Mouse (Mus musculus) thymus, adult 2 months (tissue): ENCODE measurements around the gene Epgn. TPM values are rescaled to one million over a fixed set of nuclear protein-coding genes. Genes with fewer than 3 reads are reported as not detected.

ENCODE experiments used
- DNase-seq: peaks from one replicate; pipeline ENCODE4 v3.0.0; 2021
- H3K27ac ChIP-seq: fragments of 200-500 bp; 2 replicates; pipeline ENCODE4 v1.5.1; 2012; ENCODE audit warnings: low read length, control low read depth; ENCODE audit not compliant: control insufficient read depth, insufficient read depth
- H3K27me3 ChIP-seq: fragments of 200-500 bp; 2 replicates; pipeline ENCODE4 v1.6.1; 2012; ENCODE audit warnings: mild to moderate bottlenecking, low read length, moderate library complexity, mixed read lengths; ENCODE audit not compliant: control insufficient read depth, insufficient read depth
- H3K36me3 ChIP-seq: fragments of 200-500 bp; 2 replicates; pipeline ENCODE4 v1.6.1; 2012; ENCODE audit warnings: mild to moderate bottlenecking, low read length, moderate library complexity; ENCODE audit not compliant: control insufficient read depth, insufficient read depth
- H3K4me1 ChIP-seq: fragments of 200-500 bp; replicated peaks from 2 replicates; pipeline ENCODE4 v1.6.1; 2012; ENCODE audit warnings: low read length; ENCODE audit not compliant: control insufficient read depth, insufficient read depth
- H3K4me3 ChIP-seq: fragments of 200-500 bp; 2 replicates; pipeline ENCODE4 v1.5.1; 2012; ENCODE audit warnings: mild to moderate bottlenecking, low read length, control low read depth, moderate library complexity; ENCODE audit not compliant: control insufficient read depth, insufficient read depth
- CTCF ChIP-seq: fragments of 200-500 bp; IDR thresholded peaks from 2 replicates; pipeline ENCODE4 v1.5.1; 2012; ENCODE audit warnings: mild to moderate bottlenecking, control low read depth, low read length, moderate library complexity, borderline replicate concordance; ENCODE audit not compliant: control insufficient read depth, poor library complexity, insufficient read depth; ENCODE audit errors: extremely low read depth
- POLR2A ChIP-seq: fragments of 200-500 bp; IDR thresholded peaks from 2 replicates; pipeline ENCODE4 v1.6.1; 2012; ENCODE audit warnings: mild to moderate bottlenecking, low read length, control low read depth, moderate library complexity; ENCODE audit not compliant: control insufficient read depth, poor library complexity, insufficient read depth; ENCODE audit errors: extremely low read depth
- WGBS: fragments of 180-500 bp; shearing (Covaris S2); methylation state at CpG from one replicate; pipeline ENCODE4 v1.1.7; 2018; 5-methylcytosine and 5-hydroxymethylcytosine counted together
- polyA plus RNA-seq: library from polyadenylated mRNA; depleted of rRNA; stranded (reverse); fragments of >200 nt; gene quantifications from 2 replicates; pipeline ENCODE4 v1.2.3, GENCODE M21; 2012

The Epgn gene
- polyA plus RNA-seq, 1 experiment: 0.08 TPM

- Histone ChIP-seq H3K27me3 (no peaks in the 10 kb centered on the region), H3K4me1 (no peaks in the 10 kb centered on the region), H3K27ac (no peak overlapping the region), H3K4me3 (no peak overlapping the region), H3K36me3 (no peaks in the 10 kb centered on the region)
- TF ChIP-seq CTCF (no peak), POLR2A (no peak)
- WGBS: 81% methylated on average over 2 of the region's 2 CpGs
- no peak for DNase-seq
Observed at GRCm38 (mm10) chr5:91038963-91039362, 11.7 kb downstream of the Epgn start.

- Histone ChIP-seq H3K4me1 (no peaks in the 10 kb centered on the region), H3K4me3 (no peak overlapping the region), H3K36me3 (no peaks in the 10 kb centered on the region), H3K27ac (no peak overlapping the region), H3K27me3 (no peaks in the 10 kb centered on the region)
- DNase-seq: no peak
- 88% methylated on average over 6 of the region's 6 CpGs for WGBS
- TF ChIP-seq POLR2A (no peak), CTCF (no peak)
Observed at GRCm38 (mm10) chr5:91047987-91048386, 20.7 kb downstream of the Epgn start.

- Histone ChIP-seq H3K4me3 (no peak overlapping the region), H3K4me1 (no peaks in the 10 kb centered on the region), H3K27me3 (no peaks in the 10 kb centered on the region), H3K36me3 (no peaks in the 10 kb centered on the region), H3K27ac (no peak overlapping the region)
- 92% methylated on average over 8 of the region's 8 CpGs for WGBS
- no peak for DNase-seq
- TF ChIP-seq CTCF: no peak
- no peak for TF ChIP-seq POLR2A
Observed at GRCm38 (mm10) chr5:91048397-91048796, 21.1 kb downstream of the Epgn start.

- Histone ChIP-seq H3K4me1 (no peaks in the 10 kb centered on the region), H3K27me3 (no peaks in the 10 kb centered on the region; the same call in 1 of the 2 replicates), H3K36me3 (no peaks in the 10 kb centered on the region), H3K27ac (no peak overlapping the region), H3K4me3 (no peak overlapping the region)
- TF ChIP-seq CTCF: no peak
- no peak for TF ChIP-seq POLR2A
- DNase-seq: no peak
- 90% methylated on average over 4 of the region's 4 CpGs for WGBS
Observed at GRCm38 (mm10) chr5:91072340-91072739, 45.1 kb downstream of the Epgn start.

GRCm38 (mm10) chr5:91073626-91074025 lies 46.4 kb downstream of the Epgn start:
- DNase-seq: no peak
- H3K4me3 ChIP-seq: no peak overlapping the region
- no peak overlapping the region for H3K27ac ChIP-seq
- H3K36me3 ChIP-seq: no peaks in the 10 kb centered on the region
- 36% methylated on average over 8 of the region's 8 CpGs for WGBS
- H3K4me1 ChIP-seq: no peaks in the 10 kb centered on the region
- H3K27me3 ChIP-seq: no peaks in the 10 kb centered on the region; the same call in 1 of the 2 replicates
- TF ChIP-seq CTCF: no peak
- TF ChIP-seq POLR2A: no peak

- WGBS: 39% methylated on average over 8 of the region's 8 CpGs
- no peaks in the 10 kb centered on the region; the same call in 1 of the 2 replicates for H3K27me3 ChIP-seq
- no peak for DNase-seq
- TF ChIP-seq CTCF: no peak
- TF ChIP-seq POLR2A: no peak
- H3K36me3 ChIP-seq: no peaks in the 10 kb centered on the region
- H3K4me3 ChIP-seq: no peak overlapping the region
- H3K27ac ChIP-seq: no peak overlapping the region
- H3K4me1 ChIP-seq: no peaks in the 10 kb centered on the region
Observed at GRCm38 (mm10) chr5:91074026-91074425, 46.8 kb downstream of the Epgn start.

- H3K4me1 ChIP-seq: no peaks in the 10 kb centered on the region
- no peaks in the 10 kb centered on the region; the same call in 1 of the 2 replicates for H3K27me3 ChIP-seq
- 7% methylated on average over 25 of the region's 25 CpGs for WGBS
- H3K36me3 ChIP-seq: no peaks in the 10 kb centered on the region
- no peak within 1 kb of the TSS for H3K27ac ChIP-seq
- no peak for DNase-seq
- H3K4me3 ChIP-seq: no peak within 1 kb of the TSS
- TF ChIP-seq CTCF (no peak), POLR2A (no peak)
Observed at GRCm38 (mm10) chr5:91074450-91074950, 47.2 kb downstream of the Epgn start, which contains the start of gene Ereg. Gene Ereg, plus strand, starts transcription at chr5:91074622.
